Mouse (Mus musculus) kidney, embryonic 16.5 days (tissue): ENCODE results near the gene Zfp830. TPM values are rescaled to one million over a fixed set of nuclear protein-coding genes. Genes with fewer than 3 reads are reported as not detected.

ENCODE experiments used
- ATAC-seq: fragments of 200-750 bp; cut with Nextera tagmentation; 2 replicates; pipeline ENCODE4 v1.8.0; 2017; ENCODE audit warnings: moderate TSS enrichment; ENCODE audit not compliant: low FRiP score, low TSS enrichment
- H3K27ac ChIP-seq: fragments of 300-500 bp; sonication (generic); 2 replicates; pipeline ENCODE4 v1.5.1; 2014; ENCODE audit warnings: low read length
- H3K27me3 ChIP-seq: fragments of 300-500 bp; sonication (generic); 2 replicates; pipeline ENCODE4 v1.6.1; 2014; ENCODE audit warnings: low read length, control low read depth, mixed read lengths; ENCODE audit not compliant: insufficient read depth
- H3K36me3 ChIP-seq: fragments of 300-500 bp; sonication (generic); 2 replicates; pipeline ENCODE4 v1.6.1; 2014; ENCODE audit warnings: low read length, control low read depth, mixed read lengths; ENCODE audit not compliant: insufficient read depth
- H3K4me1 ChIP-seq: fragments of 300-500 bp; sonication (generic); 2 replicates; pipeline ENCODE4 v1.6.1; 2014; ENCODE audit warnings: low read length, control low read depth, mixed read lengths; ENCODE audit not compliant: insufficient read depth
- H3K4me2 ChIP-seq: fragments of 300-500 bp; sonication (generic); replicated peaks from 2 replicates; pipeline ENCODE4 v1.6.1; 2014; ENCODE audit warnings: low read depth, low read length
- H3K4me3 ChIP-seq: fragments of 300-500 bp; sonication (generic); 2 replicates; pipeline ENCODE4 v1.5.1; 2014; ENCODE audit warnings: mild to moderate bottlenecking, low read length
- H3K9ac ChIP-seq: fragments of 300-500 bp; sonication (generic); replicated peaks from 2 replicates; pipeline ENCODE4 v1.6.1; 2014; ENCODE audit warnings: low read length
- H3K9me3 ChIP-seq: fragments of 300-500 bp; sonication (generic); 2 replicates; pipeline ENCODE4 v1.6.1; 2016; ENCODE audit warnings: low read length, control low read depth
- WGBS: fragments of 180-500 bp; shearing (Covaris S2); extraction: QIAGEN DNeasy Blood & Tissue Kit; methylation state at CpG from one replicate; pipeline ENCODE4 v1.1.7; 2014; 5-methylcytosine and 5-hydroxymethylcytosine counted together
- polyA plus RNA-seq: library from polyadenylated mRNA; unstranded; fragments of >200 nt; fragmentation: Nextera tagmentation; extraction: Ambion mirVana; gene quantifications from 2 replicates; pipeline ENCODE4 v1.2.1, GENCODE M21; 2015

Zfp830 gene
- polyA plus RNA-seq, 1 experiment from 2014 or later, result 42.6 TPM

DNA sequence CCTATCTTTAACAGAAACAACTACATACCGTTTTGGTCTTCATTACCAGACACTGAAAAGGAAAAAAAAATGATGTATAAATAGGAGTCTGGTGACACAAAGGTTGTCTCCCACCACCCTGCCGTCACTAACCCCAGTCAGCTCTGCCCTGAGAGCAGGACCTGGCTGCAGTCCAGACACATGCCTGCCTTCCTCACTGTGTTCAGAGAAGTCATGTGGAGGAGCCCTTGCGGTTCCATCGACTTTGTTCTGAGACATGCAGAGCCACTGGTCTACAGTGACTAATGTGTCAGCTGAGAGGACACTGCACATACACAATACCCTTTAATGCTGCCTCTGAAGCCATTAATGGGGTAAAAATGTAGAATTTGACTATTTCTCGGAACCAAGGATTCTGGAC, 44.3 kb downstream of the Zfp830 start:
- Histone ChIP-seq H3K27me3 (no peaks in the 10 kb centered on the region), H3K36me3 (peaks cover 36% of the 10 kb centered on the region), H3K27ac (no peak overlapping the region), H3K4me1 (peaks cover 19% of the 10 kb centered on the region), H3K4me2 (no peak overlapping the region), H3K9me3 (no peaks in the 10 kb centered on the region), H3K4me3 (no peak overlapping the region), H3K9ac (no peak overlapping the region)
- WGBS, result 67% methylated on average over 5 of the region's 5 CpGs
- no peak for ATAC-seq

Other genes starting within 250 kb of the Zfp830 start
- gene Cct6b, start within 50 bp of the Zfp830 start, polyA plus RNA-seq, result 0.31 and 0.32 TPM in 2 replicates
- 33.2 and 35.4 TPM in 2 replicates for gene Lig3, start 16.8 kb downstream of the Zfp830 start, polyA plus RNA-seq
- 23.7 and 25.0 TPM in 2 replicates for gene Rffl, start 106.9 kb downstream of the Zfp830 start, polyA plus RNA-seq
- gene Rad51d, start 126.3 kb downstream of the Zfp830 start, polyA plus RNA-seq, result 13.8 and 15.1 TPM in 2 replicates
- 0.26 and 0.51 TPM in 2 replicates for gene Fndc8, start 127.8 kb downstream of the Zfp830 start, polyA plus RNA-seq
- 36.1 and 40.5 TPM in 2 replicates for gene Nle1, start 144.1 kb downstream of the Zfp830 start, polyA plus RNA-seq
- 5.1 and 7.3 TPM in 2 replicates for gene Unc45b, start 146.2 kb downstream of the Zfp830 start, polyA plus RNA-seq
- 7.8 and 9.6 TPM in 2 replicates for gene Slfn5, start 187.0 kb downstream of the Zfp830 start, polyA plus RNA-seq
- gene Slfn9, start 227.5 kb downstream of the Zfp830 start, polyA plus RNA-seq, result 18.1 and 18.2 TPM in 2 replicates